Mouse (Mus musculus): ENCODE measurements around the gene Ddx43.

DNA sequence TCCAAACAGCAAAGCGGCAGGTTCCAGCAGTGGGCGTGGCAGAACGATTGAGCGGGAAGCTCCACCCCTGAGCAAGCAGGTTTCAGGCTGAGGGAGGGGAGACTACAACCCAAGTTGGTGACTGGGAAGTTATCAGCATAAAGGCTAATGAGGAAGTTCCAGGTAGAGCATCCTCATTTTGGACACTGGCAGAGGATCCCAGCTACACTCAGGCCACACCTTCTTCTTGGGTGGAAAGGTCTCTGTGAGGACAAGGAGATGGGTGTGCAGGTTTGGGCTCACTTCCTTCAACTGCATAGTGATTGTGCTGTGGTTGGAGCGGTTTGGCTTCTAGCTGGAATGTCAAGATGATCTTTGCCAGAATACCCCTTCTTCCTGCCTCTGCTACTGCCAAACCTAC, 5.6 kb upstream of the Ddx43 start:
- no peak for TF ChIP-seq CTCF (IDR thresholded peaks at IDR 0.05; ENCODE audit: borderline replicate concordance, extremely low read depth, insufficient read depth, insufficient read length)
- no peak for TF ChIP-seq POLR2A (IDR thresholded peaks at IDR 0.05; ENCODE audit: borderline replicate concordance, extremely low read depth, insufficient read depth, insufficient read length, poor library complexity, severe bottlenecking)
